Mouse (Mus musculus): ENCODE results near the gene Gm20388. TPM values are rescaled to one million over a fixed set of nuclear protein-coding genes. Genes with fewer than 3 reads are reported as not detected.

The Gm20388 gene
- total and polyA plus RNA-seq, 2 experiments from 2014 or later: 51.3 TPM; not detected in 1

GRCm38 (mm10) chr8:121697735-121698614 lies 1787.3 kb downstream of the Gm20388 start:
- WGBS: 0% methylated on average over 17 of the region's 17 CpGs
- H3K36me3 ChIP-seq (ENCODE audit: insufficient read depth): no peaks in the 10 kb centered on the region
- H3K9me3 ChIP-seq (ENCODE audit: low read length): no peaks in the 10 kb centered on the region
- no peak for TF ChIP-seq CTCF (IDR thresholded peaks at IDR 0.05; ENCODE audit: low read depth)
- peaks cover 10% of the 10 kb centered on the region for H3K4me1 ChIP-seq (ENCODE audit: insufficient read depth)
- peak overlapping the region; percentile 9; the same call in 1 of the 2 replicates for H3K4me3 ChIP-seq (ENCODE audit: low read depth, low read length)
- H3K9ac ChIP-seq: peak overlapping the region; percentile 48
- ATAC-seq: peak; percentile 54
- H3K4me2 ChIP-seq (ENCODE audit: low read depth): peak overlapping the region; percentile 41
- DNase-seq: peak; percentile 65
- no peaks in the 10 kb centered on the region for H3K27me3 ChIP-seq (ENCODE audit: insufficient read depth, low read length)
- peak overlapping the region; percentile 67 for H3K27ac ChIP-seq (ENCODE audit: low read depth, low read length)

- Histone ChIP-seq H3K4me1 (ENCODE audit: insufficient read depth) (peaks cover 10% of the 10 kb centered on the region), H3K4me3 (ENCODE audit: low read depth, low read length) (no peak overlapping the region), H3K27ac (ENCODE audit: low read depth, low read length) (peak overlapping the region; percentile 29; the same call in 1 of the 2 replicates), H3K27me3 (ENCODE audit: insufficient read depth, low read length) (no peaks in the 10 kb centered on the region), H3K9me3 (ENCODE audit: low read length) (no peaks in the 10 kb centered on the region), H3K9ac (0 out of 2 replicates have a peak overlapping the region, but pooled peaks have one; percentile 25), H3K36me3 (ENCODE audit: insufficient read depth) (no peaks in the 10 kb centered on the region), H3K4me2 (ENCODE audit: low read depth) (peak overlapping the region; percentile 41)
- ATAC-seq (peak; percentile 12; the same call in 1 of the 2 replicates), DNase-seq (no peak)
- TF ChIP-seq CTCF (IDR thresholded peaks at IDR 0.05; ENCODE audit: low read depth): no peak
- 8% methylated on average over 9 of the region's 9 CpGs for WGBS
These were observed 1788.0 kb downstream of the Gm20388 start for GRCm38 (mm10) chr8:121698615-121699101.

- Histone ChIP-seq H3K27ac (ENCODE audit: low read depth, low read length) (no peak overlapping the region), H3K4me3 (ENCODE audit: low read depth, low read length) (no peak overlapping the region), H3K4me2 (ENCODE audit: low read depth) (no peak overlapping the region), H3K27me3 (ENCODE audit: insufficient read depth, low read length) (no peaks in the 10 kb centered on the region), H3K4me1 (ENCODE audit: insufficient read depth) (peaks cover 10% of the 10 kb centered on the region), H3K36me3 (ENCODE audit: insufficient read depth) (no peaks in the 10 kb centered on the region), H3K9me3 (ENCODE audit: low read length) (no peaks in the 10 kb centered on the region), H3K9ac (no peak overlapping the region)
- DNase-seq (no peak), ATAC-seq (no peak)
- 96% methylated on average over 2 of the region's 2 CpGs for whole genome bisulfite sequencing
- no peak for TF ChIP-seq CTCF (IDR thresholded peaks at IDR 0.05; ENCODE audit: low read depth)
These were observed 1789.3 kb downstream of the Gm20388 start for GRCm38 (mm10) chr8:121699936-121700335.

GRCm38 (mm10) chr8:121705174-121705573 lies 1794.5 kb downstream of the Gm20388 start:
- Histone ChIP-seq H3K9me3 (ENCODE audit: low read length) (no peaks in the 10 kb centered on the region), H3K9ac (0 out of 2 replicates have a peak overlapping the region, but pooled peaks have one; percentile 1), H3K27ac (ENCODE audit: low read depth, low read length) (peak overlapping the region; percentile 66), H3K27me3 (ENCODE audit: insufficient read depth, low read length) (no peaks in the 10 kb centered on the region), H3K4me3 (ENCODE audit: low read depth, low read length) (no peak overlapping the region), H3K4me1 (ENCODE audit: insufficient read depth) (no peaks in the 10 kb centered on the region), H3K4me2 (ENCODE audit: low read depth) (no peak overlapping the region), H3K36me3 (ENCODE audit: insufficient read depth) (no peaks in the 10 kb centered on the region)
- TF ChIP-seq CTCF (IDR thresholded peaks at IDR 0.05; ENCODE audit: low read depth): no peak
- ATAC-seq (peak; percentile 84), DNase-seq (peak; percentile 55)
- 45% methylated on average over 3 of the region's 3 CpGs for WGBS

- 86% methylated on average over 11 of the region's 11 CpGs for WGBS
- Histone ChIP-seq H3K27me3 (ENCODE audit: insufficient read depth, low read length) (no peaks in the 10 kb centered on the region), H3K36me3 (ENCODE audit: insufficient read depth) (no peaks in the 10 kb centered on the region), H3K4me3 (ENCODE audit: low read depth, low read length) (no peak overlapping the region), H3K9me3 (ENCODE audit: low read length) (no peaks in the 10 kb centered on the region), H3K4me2 (ENCODE audit: low read depth) (no peak overlapping the region), H3K27ac (ENCODE audit: low read depth, low read length) (no peak overlapping the region), H3K9ac (no peak overlapping the region), H3K4me1 (ENCODE audit: insufficient read depth) (no peaks in the 10 kb centered on the region)
- no peak for ATAC-seq
- no peak for DNase-seq
- no peak for TF ChIP-seq CTCF (IDR thresholded peaks at IDR 0.05; ENCODE audit: low read depth)
These were observed 1796.3 kb downstream of the Gm20388 start for GRCm38 (mm10) chr8:121706956-121707355.

- no peaks in the 10 kb centered on the region for H3K27me3 ChIP-seq (ENCODE audit: insufficient read depth, low read length)
- no peaks in the 10 kb centered on the region for H3K36me3 ChIP-seq (ENCODE audit: insufficient read depth)
- H3K9ac ChIP-seq: no peak overlapping the region
- no peak overlapping the region for H3K4me3 ChIP-seq (ENCODE audit: low read depth, low read length)
- no peak for TF ChIP-seq CTCF (IDR thresholded peaks at IDR 0.05; ENCODE audit: low read depth)
- H3K9me3 ChIP-seq (ENCODE audit: low read length): no peaks in the 10 kb centered on the region
- no peaks in the 10 kb centered on the region for H3K4me1 ChIP-seq (ENCODE audit: insufficient read depth)
- DNase-seq: no peak
- WGBS: 58% methylated on average over 6 of the region's 6 CpGs
- no peak overlapping the region for H3K4me2 ChIP-seq (ENCODE audit: low read depth)
- no peak overlapping the region for H3K27ac ChIP-seq (ENCODE audit: low read depth, low read length)
- ATAC-seq: no peak
These were observed 1797.8 kb downstream of the Gm20388 start for GRCm38 (mm10) chr8:121708406-121708805.

- no peak overlapping the region for H3K9ac ChIP-seq
These were observed 1806.9 kb downstream of the Gm20388 start for GRCm38 (mm10) chr8:121717502-121717901.

More at GRCm38 (mm10) chr8:121717502-121717901, 1806.9 kb downstream of the Gm20388 start:
- Histone ChIP-seq H3K36me3 (ENCODE audit: insufficient read depth) (no peaks in the 10 kb centered on the region), H3K4me1 (ENCODE audit: insufficient read depth) (no peaks in the 10 kb centered on the region; the same call in 1 of the 2 replicates), H3K27me3 (ENCODE audit: insufficient read depth, low read length) (no peaks in the 10 kb centered on the region), H3K9me3 (ENCODE audit: low read length) (no peaks in the 10 kb centered on the region), H3K4me2 (ENCODE audit: low read depth) (peak overlapping the region; percentile 28), H3K27ac (ENCODE audit: low read depth, low read length) (peak overlapping the region; percentile 46), H3K4me3 (ENCODE audit: low read depth, low read length) (no peak overlapping the region)
- DNase-seq (no peak), ATAC-seq (peak; percentile 60)
- TF ChIP-seq CTCF (IDR thresholded peaks at IDR 0.05; ENCODE audit: low read depth): no peak
- WGBS: 44% methylated on average over 14 of the region's 14 CpGs

All from forebrain, postnatal 0 days (tissue).